Mouse (Mus musculus) heart, postnatal 10 days (tissue): Measurements from ENCODE around the gene Pik3r1. TPM values are rescaled to one million over a fixed set of nuclear protein-coding genes. Genes with fewer than 3 reads are reported as not detected.

Experiments used
- DNase-seq, 2 experiments: peaks; one replicate each; pipeline ENCODE4 v3.0.0; 2021
- intact Hi-C: fragments of 180-260 bp; cut with DNase I; formaldehyde crosslinking; loops from one replicate; pipeline ENCODE4 v1.15.1; 2025
- total RNA-seq, 2 experiments: library from RNA; stranded (reverse); gene quantifications; 2 replicates each; pipeline ENCODE4 v1.2.3; 2021

The Pik3r1 gene
- total RNA-seq, 2 experiments from 2014 or later: 42.0 to 84.3 TPM

- DNase-seq: no peak
- intact Hi-C loops: no loop called here
These were observed 49.3 kb downstream of the Pik3r1 start for GRCm38 (mm10) chr13:101718744-101719143.

- intact Hi-C loops: no loop called here
- DNase-seq: peak; percentile 50 to 63
These were observed 50.2 kb downstream of the Pik3r1 start for GRCm38 (mm10) chr13:101717836-101718235.

GRCm38 (mm10) chr13:101713429-101714088 is 54.5 kb downstream of the Pik3r1 start:
- DNase-seq: no peak
- intact Hi-C loops: no loop called here

- intact Hi-C loops: no loop called here
- no peak for DNase-seq
These were observed 55.1 kb downstream of the Pik3r1 start for GRCm38 (mm10) chr13:101712720-101713428.

- DNase-seq: no peak
- intact Hi-C loops: no loop called here
These were observed 55.9 kb downstream of the Pik3r1 start for GRCm38 (mm10) chr13:101712099-101712498.

GRCm38 (mm10) chr13:101711301-101711700 is 56.7 kb downstream of the Pik3r1 start:
- intact Hi-C loops: no loop called here
- no peak for DNase-seq

- intact Hi-C loops: no loop called here
- no peak for DNase-seq
These were observed 58.2 kb downstream of the Pik3r1 start for GRCm38 (mm10) chr13:101709788-101710187.

- DNase-seq: no peak
- intact Hi-C loops: no loop called here
These were observed 60.8 kb downstream of the Pik3r1 start for GRCm38 (mm10) chr13:101707226-101707625.

GRCm38 (mm10) chr13:101706426-101706825 is 61.6 kb downstream of the Pik3r1 start:
- DNase-seq: no peak
- intact Hi-C loops: no loop called here

- intact Hi-C loops: loop anchor here (5.0 kb wide), 1 partner anchor 865 kb away; no protein-coding TSS in a partner anchor
- DNase-seq: no peak
These were observed 65.8 kb downstream of the Pik3r1 start for GRCm38 (mm10) chr13:101702096-101702775.

- DNase-seq: no peak
- intact Hi-C loops: loop anchor here (5.0 kb wide), 1 partner anchor 864 kb away; no protein-coding TSS in a partner anchor
These were observed 66.4 kb downstream of the Pik3r1 start for GRCm38 (mm10) chr13:101701632-101702031.

- intact Hi-C loops: loop anchor here (5.0 to 10.0 kb wide), 2 partner anchors 465 to 862 kb away; no protein-coding TSS in a partner anchor
These were observed 68.3 kb downstream of the Pik3r1 start for GRCm38 (mm10) chr13:101699742-101700141.

GRCm38 (mm10) chr13:101697966-101698365 is 70.1 kb downstream of the Pik3r1 start:
- intact Hi-C loops: loop anchor here (2.0 to 10.0 kb wide), 3 partner anchors 463 to 759 kb away; no protein-coding TSS in a partner anchor
- peak in 1 of 2 experiments; percentile 35 for DNase-seq

More at GRCm38 (mm10) chr13:101699742-101700141, 68.3 kb downstream of the Pik3r1 start:
- no peak for DNase-seq

GRCm38 (mm10) chr13:101697461-101697860 is 70.6 kb downstream of the Pik3r1 start:
- intact Hi-C loops: loop anchor here (2.0 to 10.0 kb wide), 3 partner anchors 463 to 759 kb away; no protein-coding TSS in a partner anchor
- no peak for DNase-seq

- intact Hi-C loops: loop anchor here (1.0 to 10.0 kb wide), 4 partner anchors 187 to 758 kb away; no protein-coding TSS in a partner anchor
- no peak for DNase-seq
These were observed 71.2 kb downstream of the Pik3r1 start for GRCm38 (mm10) chr13:101696827-101697226.

- intact Hi-C loops: loop anchor here (1.0 to 10.0 kb wide), 4 partner anchors 186 to 758 kb away; no protein-coding TSS in a partner anchor
These were observed 71.7 kb downstream of the Pik3r1 start for GRCm38 (mm10) chr13:101696316-101696715.

GRCm38 (mm10) chr13:101695876-101696275 is 72.1 kb downstream of the Pik3r1 start:
- DNase-seq: peak; percentile 89 to 93
- intact Hi-C loops: loop anchor here (1.0 to 10.0 kb wide), 5 partner anchors 186 to 803 kb away; no protein-coding TSS in a partner anchor

More at GRCm38 (mm10) chr13:101696316-101696715, 71.7 kb downstream of the Pik3r1 start:
- no peak for DNase-seq

- DNase-seq: peak; percentile 65 to 67
- intact Hi-C loops: loop anchor here (2.0 to 10.0 kb wide), 3 partner anchors 377 to 802 kb away; no protein-coding TSS in a partner anchor
These were observed 73.3 kb downstream of the Pik3r1 start for GRCm38 (mm10) chr13:101694496-101695251.

GRCm38 (mm10) chr13:101693967-101694495 is 74.0 kb downstream of the Pik3r1 start:
- DNase-seq: peak; percentile 69 to 73
- intact Hi-C loops: loop anchor here (2.0 to 10.0 kb wide), 3 partner anchors 377 to 801 kb away; no protein-coding TSS in a partner anchor
